Mouse (Mus musculus) lung, embryonic 16.5 days (tissue): ENCODE data around the gene Hamp. TPM values are rescaled to one million over a fixed set of nuclear protein-coding genes. Genes with fewer than 3 reads are reported as not detected.

ENCODE experiments used
- ATAC-seq: fragments of 200-750 bp; cut with Nextera tagmentation; 2 replicates; pipeline ENCODE4 v1.8.0; 2017; ENCODE audit warnings: low read depth, mild to moderate bottlenecking, moderate library complexity
- H3K27ac ChIP-seq: fragments of 300-500 bp; sonication (generic); 2 replicates; pipeline ENCODE4 v1.5.1; 2014; ENCODE audit warnings: mild to moderate bottlenecking, control low read depth, low read length
- H3K27me3 ChIP-seq: fragments of 300-500 bp; sonication (generic); 2 replicates; pipeline ENCODE4 v1.6.1; 2014; ENCODE audit warnings: low read depth, low read length, mixed read lengths; ENCODE audit not compliant: control insufficient read depth, insufficient read depth
- H3K36me3 ChIP-seq: fragments of 300-500 bp; sonication (generic); 2 replicates; pipeline ENCODE4 v1.6.1; 2014; ENCODE audit warnings: low read length; ENCODE audit not compliant: control insufficient read depth, insufficient read depth
- H3K4me1 ChIP-seq: fragments of 300-500 bp; sonication (generic); replicated peaks from 2 replicates; pipeline ENCODE4 v1.6.1; 2014; ENCODE audit warnings: low read length, mixed read lengths; ENCODE audit not compliant: control insufficient read depth, insufficient read depth
- H3K4me2 ChIP-seq: fragments of 300-500 bp; sonication (generic); 2 replicates; pipeline ENCODE4 v1.6.1; 2014; ENCODE audit warnings: low read depth, low read length, control low read depth
- H3K4me3 ChIP-seq: fragments of 300-500 bp; sonication (generic); 2 replicates; pipeline ENCODE4 v1.5.1; 2014; ENCODE audit warnings: mild to moderate bottlenecking, low read length, control low read depth
- H3K9ac ChIP-seq: fragments of 300-500 bp; sonication (generic); 2 replicates; pipeline ENCODE4 v1.6.1; 2014; ENCODE audit warnings: low read length, control low read depth
- H3K9me3 ChIP-seq: fragments of 300-500 bp; sonication (generic); 2 replicates; pipeline ENCODE4 v1.6.1; 2016; ENCODE audit warnings: low read length; ENCODE audit not compliant: control insufficient read depth
- WGBS: fragments of 180-500 bp; shearing (Covaris S2); extraction: QIAGEN DNeasy Blood & Tissue Kit; methylation state at CpG from one replicate; pipeline ENCODE4 v1.1.7; 2014; 5-methylcytosine and 5-hydroxymethylcytosine counted together
- polyA plus RNA-seq: library from polyadenylated mRNA; unstranded; fragments of >200 nt; fragmentation: Nextera tagmentation; extraction: Ambion mirVana; gene quantifications from 2 replicates; pipeline ENCODE4 v1.2.1, GENCODE M21; 2015

The Hamp gene
- polyA plus RNA-seq, 1 experiment from 2014 or later = not detected

DNA sequence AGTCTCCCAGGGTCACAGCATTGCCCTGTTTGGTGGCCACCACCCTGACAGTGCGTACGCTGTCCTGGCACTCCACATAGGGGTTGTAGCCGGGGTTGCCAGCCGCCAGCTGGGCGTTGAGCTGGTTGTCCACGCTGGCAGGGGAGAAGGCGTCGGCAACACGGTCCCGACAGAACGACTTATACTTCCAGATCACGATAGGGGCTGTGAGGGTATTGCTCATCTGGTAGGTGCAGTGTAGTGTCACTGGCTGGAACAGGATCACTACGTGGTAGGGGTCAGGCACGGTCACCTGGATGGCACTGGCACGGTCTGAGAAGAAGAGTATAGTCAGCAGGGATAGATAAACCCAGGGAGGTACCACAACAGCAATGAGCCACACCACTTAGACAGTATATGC, 28.1 kb upstream of the Hamp start:
- no peak for ATAC-seq
- Histone ChIP-seq H3K36me3 (0 out of 2 replicates have a peak, but pooled peaks cover 3% of the 10 kb centered on the region), H3K9me3 (no peaks in the 10 kb centered on the region), H3K27me3 (peaks cover 15% of the 10 kb centered on the region), H3K9ac (peak overlapping the region; percentile 74; the same call in 1 of the 2 replicates), H3K27ac (no peak overlapping the region), H3K4me1 (peaks cover 6% of the 10 kb centered on the region), H3K4me3 (peak overlapping the region; percentile 62), H3K4me2 (peak overlapping the region; percentile 65)
- 79% methylated on average over 15 of the region's 15 CpGs for WGBS

DNA sequence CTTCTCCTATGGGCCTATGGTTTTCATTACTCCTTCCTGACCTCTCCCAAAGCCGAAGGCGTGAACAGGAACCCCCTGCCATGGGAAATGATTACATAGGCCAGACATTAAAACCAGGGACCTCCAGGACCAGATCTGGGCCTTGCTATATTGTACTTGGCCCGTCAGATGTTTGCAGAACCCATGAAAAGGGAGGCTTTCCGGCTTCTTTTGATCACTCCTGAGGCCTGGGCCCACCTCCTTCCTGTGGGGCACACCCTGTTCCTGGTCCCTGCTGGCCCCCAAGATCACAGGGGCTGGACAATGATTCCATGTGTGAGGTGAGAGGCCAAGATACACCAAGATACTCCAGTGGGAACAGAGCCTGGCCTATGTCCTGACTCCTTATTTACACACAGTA, 25.3 kb upstream of the Hamp start:
- no peak overlapping the region for H3K4me2 ChIP-seq
- peaks cover 15% of the 10 kb centered on the region for H3K27me3 ChIP-seq
- no peak overlapping the region for H3K4me3 ChIP-seq
- ATAC-seq = no peak
- H3K4me1 ChIP-seq = peaks cover 4% of the 10 kb centered on the region
- no peak overlapping the region for H3K9ac ChIP-seq
- H3K36me3 ChIP-seq = 0 out of 2 replicates have a peak, but pooled peaks cover 3% of the 10 kb centered on the region
- 67% methylated on average over 4 of the region's 4 CpGs for WGBS
- H3K27ac ChIP-seq = no peak overlapping the region
- H3K9me3 ChIP-seq = no peaks in the 10 kb centered on the region

DNA sequence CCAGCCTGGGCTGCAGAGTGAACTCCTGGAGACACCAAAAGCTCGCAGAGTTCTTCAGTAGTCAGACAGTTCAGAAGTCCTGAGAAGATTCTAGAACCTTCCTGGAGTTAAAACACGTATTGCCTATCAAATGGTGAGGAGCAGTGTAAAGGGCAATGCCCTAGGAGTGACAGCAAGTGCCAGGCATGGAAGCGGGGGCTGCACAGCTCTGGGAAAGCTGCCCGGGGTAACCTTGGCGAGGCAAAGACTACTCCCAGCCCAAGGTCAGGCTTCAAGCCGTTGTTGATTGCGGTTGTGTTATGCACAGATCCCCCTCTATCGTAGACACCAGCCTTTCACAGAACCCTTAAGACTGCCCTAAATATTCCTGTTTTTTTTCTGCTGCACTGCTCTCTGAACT, 24.8 kb upstream of the Hamp start:
- H3K9me3 ChIP-seq = no peaks in the 10 kb centered on the region
- H3K27ac ChIP-seq = no peak overlapping the region
- no peak overlapping the region for H3K4me2 ChIP-seq
- 0 out of 2 replicates have a peak, but pooled peaks cover 3% of the 10 kb centered on the region for H3K36me3 ChIP-seq
- no peak overlapping the region for H3K9ac ChIP-seq
- no peak for ATAC-seq
- H3K27me3 ChIP-seq = peaks cover 14% of the 10 kb centered on the region
- no peak overlapping the region for H3K4me3 ChIP-seq
- WGBS = 85% methylated on average over 8 of the region's 8 CpGs
- peaks cover 3% of the 10 kb centered on the region for H3K4me1 ChIP-seq

DNA sequence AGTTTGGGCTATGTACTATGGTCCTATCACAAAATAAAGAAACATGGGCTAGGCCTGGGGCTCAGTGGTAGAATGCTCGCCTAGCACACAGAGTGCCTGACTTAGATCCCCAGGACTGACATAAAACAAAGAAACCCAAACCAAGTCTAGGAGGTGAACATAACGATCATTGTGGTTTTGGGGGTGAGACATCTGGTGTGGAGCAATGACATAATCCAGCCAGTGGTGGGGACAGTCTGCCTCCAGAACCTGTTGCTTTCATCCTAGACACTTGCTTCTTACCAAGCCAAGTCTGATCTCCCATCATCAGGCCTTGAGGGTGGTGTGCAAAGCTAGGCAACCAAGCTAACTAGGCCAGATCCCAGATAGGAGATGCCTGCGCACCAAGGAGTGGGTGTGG, 22.8 kb upstream of the Hamp start:
- ATAC-seq = no peak
- Histone ChIP-seq H3K27me3 (no peaks in the 10 kb centered on the region), H3K36me3 (0 out of 2 replicates have a peak, but pooled peaks cover 3% of the 10 kb centered on the region), H3K4me1 (no peaks in the 10 kb centered on the region), H3K4me2 (no peak overlapping the region), H3K4me3 (no peak overlapping the region), H3K9ac (no peak overlapping the region), H3K27ac (no peak overlapping the region), H3K9me3 (no peaks in the 10 kb centered on the region)
- WGBS = 84% methylated on average over 3 of the region's 3 CpGs

DNA sequence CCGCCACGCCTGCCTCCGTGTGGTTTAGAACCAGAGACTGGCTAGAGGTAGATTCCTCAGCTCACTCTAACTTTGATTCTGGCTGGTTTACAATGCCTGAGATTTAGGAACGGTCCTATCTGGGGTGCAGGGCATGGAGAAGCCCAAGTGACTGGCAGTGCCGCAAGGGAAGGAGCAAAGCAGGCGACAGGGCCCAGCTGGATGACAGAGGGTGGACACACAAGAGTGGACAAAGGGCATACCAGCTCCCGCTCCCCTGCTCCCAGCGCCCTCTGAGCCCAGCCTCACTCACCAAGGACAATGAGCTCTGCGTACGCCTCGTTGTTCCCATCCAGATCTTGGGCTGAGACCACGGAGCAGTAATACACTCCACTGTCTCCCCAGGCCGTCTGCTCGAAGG, 21.8 kb upstream of the Hamp start:
- Histone ChIP-seq H3K4me2 (no peak overlapping the region), H3K4me1 (no peaks in the 10 kb centered on the region), H3K9me3 (no peaks in the 10 kb centered on the region), H3K36me3 (no peaks in the 10 kb centered on the region), H3K27me3 (no peaks in the 10 kb centered on the region), H3K27ac (no peak overlapping the region), H3K9ac (no peak overlapping the region), H3K4me3 (no peak overlapping the region)
- WGBS = 90% methylated on average over 14 of the region's 14 CpGs
- ATAC-seq = no peak

DNA sequence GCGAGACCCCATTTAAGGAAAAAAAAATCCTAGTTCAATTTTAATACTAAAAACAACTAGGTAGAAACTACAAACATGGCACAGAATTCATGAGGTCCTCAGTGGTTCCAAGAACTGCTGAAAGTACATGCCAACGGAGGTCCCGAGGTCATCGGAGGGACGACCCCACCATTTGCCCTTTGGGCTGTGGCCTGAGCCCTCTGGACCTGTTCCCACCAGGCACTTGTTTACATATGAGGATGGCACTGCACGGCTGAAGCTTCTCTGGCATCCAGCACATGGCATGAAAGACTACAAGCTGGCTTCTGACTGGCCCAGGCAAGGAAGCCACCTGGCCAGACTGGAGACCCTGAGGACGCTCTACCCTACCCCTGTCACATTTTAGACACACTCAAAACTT, 20.5 kb upstream of the Hamp start:
- 75% methylated on average over 7 of the region's 7 CpGs for WGBS
- Histone ChIP-seq H3K36me3 (no peaks in the 10 kb centered on the region; the same call in 1 of the 2 replicates), H3K27me3 (no peaks in the 10 kb centered on the region), H3K27ac (no peak overlapping the region), H3K4me1 (no peaks in the 10 kb centered on the region), H3K4me2 (no peak overlapping the region), H3K9ac (no peak overlapping the region), H3K9me3 (no peaks in the 10 kb centered on the region), H3K4me3 (no peak overlapping the region)
- ATAC-seq = no peak

DNA sequence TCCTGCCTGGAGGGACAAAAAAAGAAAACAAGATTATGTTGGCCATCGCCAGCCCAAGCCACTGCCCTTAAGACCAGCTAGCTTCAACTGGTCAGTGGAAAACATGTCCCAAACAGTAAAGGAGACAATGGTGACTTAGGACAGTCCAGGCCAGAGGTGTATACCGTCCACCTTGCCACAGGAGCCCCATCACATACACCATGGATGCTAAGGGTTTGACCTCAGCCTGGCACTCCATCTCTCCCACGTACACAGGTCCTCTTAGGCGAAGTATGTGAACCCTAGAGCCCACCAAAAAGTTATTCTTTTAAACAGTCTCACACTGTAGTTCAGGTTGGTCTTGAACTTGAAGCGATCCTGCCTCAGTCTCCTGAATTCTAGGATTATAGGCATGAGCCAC, 19.0 kb upstream of the Hamp start:
- no peak overlapping the region for H3K4me2 ChIP-seq
- no peak overlapping the region for H3K9ac ChIP-seq
- H3K9me3 ChIP-seq = no peaks in the 10 kb centered on the region
- H3K4me1 ChIP-seq = peaks cover 4% of the 10 kb centered on the region; the same call in 1 of the 2 replicates
- no peak for ATAC-seq
- no peak overlapping the region for H3K4me3 ChIP-seq
- H3K27me3 ChIP-seq = no peaks in the 10 kb centered on the region
- 90% methylated on average over 5 of the region's 5 CpGs for WGBS
- no peaks in the 10 kb centered on the region; the same call in 1 of the 2 replicates for H3K36me3 ChIP-seq
- no peak overlapping the region for H3K27ac ChIP-seq

DNA sequence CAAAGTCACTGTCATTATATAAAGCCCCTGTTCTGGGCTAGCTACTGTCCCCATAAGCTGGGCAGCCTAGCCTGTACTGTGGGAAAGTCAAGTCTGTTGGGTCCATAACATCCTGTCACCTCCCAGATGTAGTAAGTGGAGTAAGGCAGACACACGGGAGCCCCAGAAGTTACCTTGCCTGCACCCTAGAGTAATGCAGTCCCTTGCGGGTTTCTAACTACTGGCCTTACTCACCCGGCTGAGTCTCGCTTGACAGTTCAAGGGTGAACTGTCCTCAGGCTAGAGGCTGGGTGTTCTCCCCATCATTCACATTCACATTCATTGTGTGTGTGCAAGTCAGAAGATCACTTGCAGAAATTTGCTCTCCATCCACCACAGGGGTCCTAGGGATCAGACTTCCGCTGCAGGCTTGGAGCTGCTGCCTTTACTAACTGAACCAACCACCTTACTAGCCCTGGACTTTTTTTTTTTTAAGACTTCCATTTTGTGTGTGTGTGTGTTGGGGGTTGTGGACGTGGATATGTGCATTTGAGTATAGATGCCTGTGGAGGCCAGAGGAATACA, 16.0 kb upstream of the Hamp start:
- 88% methylated on average over 6 of the region's 6 CpGs for WGBS
- no peak for ATAC-seq

DNA sequence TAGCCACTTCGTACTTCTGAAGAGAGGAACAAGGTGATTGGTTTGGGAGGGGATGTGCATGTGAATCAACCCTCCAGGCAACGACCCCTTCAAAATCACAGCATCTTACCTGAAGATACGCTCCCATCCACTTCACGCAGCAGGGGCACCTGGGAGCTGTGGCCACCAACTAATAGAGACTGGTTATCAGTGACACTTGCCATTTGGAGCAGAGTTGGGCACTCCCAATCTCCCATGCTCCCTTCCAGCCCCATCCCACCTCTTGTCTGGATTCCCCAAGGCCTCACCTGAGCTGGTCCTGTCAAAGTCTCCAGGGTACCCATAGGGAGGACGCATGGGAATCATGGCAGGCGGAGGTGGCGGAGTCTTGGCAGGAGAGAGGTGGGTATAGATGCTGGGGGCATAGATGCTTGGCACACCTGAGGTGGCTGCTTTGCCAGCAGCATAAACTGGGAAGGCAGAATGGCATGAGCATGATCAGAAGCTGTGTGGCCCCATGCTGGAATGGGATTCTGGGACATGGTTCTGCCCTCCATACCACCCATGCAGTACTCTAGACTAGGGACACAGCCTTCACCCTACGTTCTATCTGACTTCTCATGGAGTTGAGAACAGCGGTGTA, 15.1 kb upstream of the Hamp start:
- no peak overlapping the region for H3K4me3 ChIP-seq
- ATAC-seq = no peak
- no peak overlapping the region for H3K4me2 ChIP-seq
- no peaks in the 10 kb centered on the region for H3K27me3 ChIP-seq
- H3K36me3 ChIP-seq = peaks cover 8% of the 10 kb centered on the region
- peaks cover 10% of the 10 kb centered on the region for H3K4me1 ChIP-seq
- H3K27ac ChIP-seq = no peak overlapping the region
- WGBS = 95% methylated on average over 9 of the region's 9 CpGs
- H3K9ac ChIP-seq = no peak overlapping the region
- no peaks in the 10 kb centered on the region for H3K9me3 ChIP-seq

More for the DNA sequence above, 16.0 kb upstream of the Hamp start:
- Histone ChIP-seq H3K27ac (no peak overlapping the region), H3K4me2 (no peak overlapping the region), H3K4me1 (peaks cover 10% of the 10 kb centered on the region), H3K36me3 (no peaks in the 10 kb centered on the region; the same call in 1 of the 2 replicates), H3K27me3 (no peaks in the 10 kb centered on the region), H3K9me3 (no peaks in the 10 kb centered on the region), H3K4me3 (no peak overlapping the region), H3K9ac (no peak overlapping the region)
